Mouse (Mus musculus): ENCODE measurements around the gene Lypd5. TPM values are rescaled to one million over a fixed set of nuclear protein-coding genes. Genes with fewer than 3 reads are reported as not detected.
A peak's percentile ranks its signal among the peaks of the same experiment; 100 is the strongest.

Lypd5 gene
- 196 and 201 TPM in 2 replicates for polyA plus RNA-seq (2015; fragmentation: Nextera tagmentation; extraction: Ambion mirVana)

DNA sequence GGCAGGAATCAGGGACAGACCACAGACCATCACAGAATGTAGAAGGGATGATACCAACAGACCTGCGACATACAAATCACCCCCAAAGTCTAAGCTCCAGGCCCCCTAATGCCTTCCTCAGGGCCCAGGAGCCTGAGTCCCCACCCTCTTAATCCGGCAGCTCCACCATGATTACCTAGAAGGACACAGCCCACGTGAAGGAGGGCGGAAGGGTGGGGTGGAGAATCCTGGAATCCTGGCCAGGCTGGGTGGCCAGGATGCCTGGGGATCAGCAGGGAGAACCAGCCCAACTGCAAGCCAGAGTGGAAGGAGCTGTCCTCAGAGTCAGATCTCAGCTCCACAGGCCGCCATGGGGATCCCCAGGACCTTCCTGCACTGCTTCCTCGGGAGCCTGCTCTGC lies at the start of gene Lypd5:
Gene Lypd5 (plus strand): TSS at position 301 of the 400 bp plus-strand sequence.
- no peaks in the 10 kb centered on the region for H3K27me3 ChIP-seq (ENCODE audit: control insufficient read depth, insufficient read depth, low read length)
- no peaks in the 10 kb centered on the region for H3K36me3 ChIP-seq (ENCODE audit: control insufficient read depth, insufficient read depth, low read length)
- DNase-seq (ENCODE audit: low spot score), result no peak
- H3K9me3 ChIP-seq (ENCODE audit: control insufficient read depth, low read length), result no peaks in the 10 kb centered on the region
- 0 out of 2 replicates have a peak within 1 kb of the TSS, but pooled peaks have one; percentile 45 for H3K27ac ChIP-seq (replicated peaks)
- H3K4me3 ChIP-seq (ENCODE audit: low read depth, low read length), result no peak within 1 kb of the TSS; the same call in 1 of the 2 replicates
- H3K4me2 ChIP-seq (replicated peaks; ENCODE audit: low read depth), result no peak within 1 kb of the TSS
- H3K9ac ChIP-seq (ENCODE audit: low read length), result no peak within 1 kb of the TSS
- no peaks in the 10 kb centered on the region for H3K4me1 ChIP-seq (replicated peaks; ENCODE audit: control insufficient read depth, insufficient read depth)
- 40% methylated on average over 6 of the region's 6 CpGs for WGBS
- peak; percentile 26; the same call in 1 of the 2 replicates for ATAC-seq (ENCODE audit: low FRiP score, low TSS enrichment)
- no peak for TF ChIP-seq CTCF (IDR thresholded peaks at IDR 0.05; ENCODE audit: low read depth)
- no peak for TF ChIP-seq EP300 (optimal IDR thresholded peaks at IDR 0.05)

DNA sequence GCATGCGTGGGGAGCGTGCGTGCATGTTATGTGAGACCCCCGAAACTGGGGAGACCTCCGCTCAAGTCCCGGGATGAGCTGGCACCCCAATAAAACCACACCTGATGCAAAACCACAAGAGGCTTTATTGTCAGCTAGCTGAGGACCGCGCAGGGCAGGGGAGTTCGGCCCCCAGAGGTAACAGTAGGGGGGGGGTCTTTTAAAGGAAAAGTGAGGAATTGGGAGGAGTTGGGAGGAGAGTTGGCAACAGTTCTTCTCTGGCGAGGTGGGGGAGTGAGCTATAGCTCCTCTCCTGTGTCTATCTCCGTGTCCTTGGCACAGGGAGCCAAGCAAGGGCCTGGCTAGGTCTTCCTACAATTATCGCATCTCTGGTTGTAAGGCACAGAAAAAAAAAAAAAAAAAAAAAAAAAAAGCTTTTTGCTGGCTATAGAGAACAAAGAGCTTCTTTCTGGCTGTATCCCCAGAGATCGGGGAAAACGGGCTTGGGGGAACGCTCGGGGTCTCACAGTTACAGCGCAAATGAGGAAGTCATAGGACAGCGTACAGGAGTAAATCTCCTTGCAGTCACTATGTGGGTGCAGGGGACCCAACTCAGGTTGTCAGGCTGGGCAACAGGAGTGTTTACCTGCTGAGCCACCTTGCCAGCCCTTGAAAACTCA lies 49.0 kb upstream of the Lypd5 start:
- H3K4me1 ChIP-seq (replicated peaks; ENCODE audit: control insufficient read depth, insufficient read depth), result no peaks in the 10 kb centered on the region; the same call in 1 of the 2 replicates
- no peaks in the 10 kb centered on the region for H3K27me3 ChIP-seq (ENCODE audit: control insufficient read depth, insufficient read depth, low read length)
- peaks cover 9% of the 10 kb centered on the region for H3K36me3 ChIP-seq (ENCODE audit: control insufficient read depth, insufficient read depth, low read length)
- 0 out of 2 replicates have a peak overlapping the region, but pooled peaks have one; percentile 5 for H3K27ac ChIP-seq (replicated peaks)
- 2% methylated on average over 18 of the region's 18 CpGs for WGBS
- H3K4me3 ChIP-seq (ENCODE audit: low read depth, low read length), result peak overlapping the region; percentile 72
- no peaks in the 10 kb centered on the region for H3K9me3 ChIP-seq (ENCODE audit: control insufficient read depth, low read length)
- DNase-seq (ENCODE audit: low spot score) (no peak), ATAC-seq (ENCODE audit: low FRiP score, low TSS enrichment) (no peak; the same call in 1 of the 2 replicates)
- H3K9ac ChIP-seq (ENCODE audit: low read length), result peak overlapping the region; percentile 41
- TF ChIP-seq CTCF (IDR thresholded peaks at IDR 0.05; ENCODE audit: low read depth), result no peak
- no peak for TF ChIP-seq EP300 (optimal IDR thresholded peaks at IDR 0.05)
- peak overlapping the region; percentile 90 for H3K4me2 ChIP-seq (replicated peaks; ENCODE audit: low read depth)

DNA sequence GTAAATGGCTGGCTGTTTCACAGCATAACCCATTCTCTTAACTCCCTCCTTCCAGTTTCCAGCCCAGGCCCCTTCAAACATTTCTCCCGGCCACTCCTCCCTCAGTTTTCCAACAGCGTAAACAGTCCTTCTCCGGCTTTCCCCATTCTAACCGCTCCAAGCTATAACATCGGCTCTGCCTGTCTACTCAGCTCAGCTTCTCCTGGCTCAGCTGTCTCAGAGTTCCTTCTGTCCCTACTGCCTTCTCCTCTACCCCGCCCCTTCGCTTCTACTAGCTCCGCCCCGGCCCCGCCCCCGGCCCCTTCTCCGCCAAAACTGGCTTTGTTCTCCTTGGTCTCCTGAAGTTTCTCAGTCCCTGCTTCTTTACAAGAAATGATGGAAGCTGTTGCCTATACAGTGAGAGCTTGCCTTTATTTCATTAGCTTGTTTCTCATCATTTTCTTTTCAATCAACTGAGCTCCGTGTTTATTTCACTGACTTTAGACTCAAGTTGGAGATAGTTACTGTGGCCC lies 48.2 kb upstream of the Lypd5 start, which contains the start of gene Zfp61:
Gene Zfp61 (minus strand): TSS at position 462 of the 512 bp plus-strand sequence.
- ATAC-seq (ENCODE audit: low FRiP score, low TSS enrichment) (peak; percentile 59; the same call in 1 of the 2 replicates), DNase-seq (ENCODE audit: low spot score) (peak; percentile 81)
- WGBS, result 2% methylated on average over 13 of the region's 13 CpGs
- Histone ChIP-seq H3K27ac (replicated peaks) (peak within 1 kb of the TSS; percentile 58; the same call in 1 of the 2 replicates), H3K9me3 (ENCODE audit: control insufficient read depth, low read length) (no peaks in the 10 kb centered on the region), H3K27me3 (ENCODE audit: control insufficient read depth, insufficient read depth, low read length) (no peaks in the 10 kb centered on the region), H3K4me3 (ENCODE audit: low read depth, low read length) (peak within 1 kb of the TSS; percentile 16; the same call in 1 of the 2 replicates), H3K4me2 (replicated peaks; ENCODE audit: low read depth) (peak within 1 kb of the TSS; percentile 90), H3K9ac (ENCODE audit: low read length) (0 out of 2 replicates have a peak within 1 kb of the TSS, but pooled peaks have one; percentile 13), H3K36me3 (ENCODE audit: control insufficient read depth, insufficient read depth, low read length) (peaks cover 2% of the 10 kb centered on the region), H3K4me1 (replicated peaks; ENCODE audit: control insufficient read depth, insufficient read depth) (no peaks in the 10 kb centered on the region; the same call in 1 of the 2 replicates)
- no peak for TF ChIP-seq EP300 (optimal IDR thresholded peaks at IDR 0.05)
- TF ChIP-seq CTCF (IDR thresholded peaks at IDR 0.05; ENCODE audit: low read depth), result no peak

DNA sequence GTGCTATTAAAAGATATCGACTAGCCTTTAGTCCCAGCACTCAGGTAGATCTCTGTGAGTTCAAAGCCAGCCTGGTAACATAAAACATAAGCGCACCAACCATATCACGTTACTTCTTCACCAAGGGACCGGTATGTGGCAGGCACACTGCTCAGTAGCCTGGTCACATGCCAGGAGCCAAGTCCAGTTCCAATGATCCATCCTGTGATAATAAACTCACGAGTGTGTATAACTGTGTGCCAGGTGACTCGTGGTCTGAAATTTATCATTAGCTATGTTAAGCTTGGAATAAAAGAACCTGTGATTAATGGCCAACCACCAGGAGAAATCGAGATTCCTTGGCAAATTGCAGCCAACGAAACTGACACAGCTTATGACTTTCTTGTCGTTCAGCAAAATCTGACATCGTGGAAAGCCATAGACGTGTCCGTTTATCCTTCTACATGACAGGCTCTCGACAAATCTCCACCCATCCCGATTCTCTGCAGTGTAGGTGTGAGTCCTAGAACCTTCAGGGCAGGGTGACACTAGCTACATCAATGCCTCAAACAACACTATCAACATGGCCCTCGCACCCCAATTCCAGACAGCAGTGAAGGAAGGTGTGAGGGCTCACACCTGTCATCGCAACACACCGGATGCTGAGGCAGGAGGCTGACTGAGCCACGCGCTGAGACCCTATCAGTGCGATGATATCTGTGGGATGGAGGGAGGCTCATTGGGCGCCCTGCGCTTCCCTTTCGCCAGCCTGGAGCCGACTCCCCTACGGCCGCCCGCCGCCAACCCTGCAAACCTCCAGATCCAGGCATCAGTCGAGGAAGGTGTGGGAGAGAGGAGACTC lies 33.0 kb upstream of the Lypd5 start:
- no peaks in the 10 kb centered on the region for H3K27me3 ChIP-seq (ENCODE audit: control insufficient read depth, insufficient read depth, low read length)
- H3K27ac ChIP-seq (replicated peaks), result no peak overlapping the region
- H3K9ac ChIP-seq (ENCODE audit: low read length), result peak overlapping the region; percentile 63
- H3K4me2 ChIP-seq (replicated peaks; ENCODE audit: low read depth), result peak overlapping the region; percentile 83
- H3K36me3 ChIP-seq (ENCODE audit: control insufficient read depth, insufficient read depth, low read length), result peaks cover 3% of the 10 kb centered on the region
- ATAC-seq (ENCODE audit: low FRiP score, low TSS enrichment), result peak; percentile 16
- 19% methylated on average over 29 of the region's 29 CpGs for WGBS
- H3K4me3 ChIP-seq (ENCODE audit: low read depth, low read length), result peak overlapping the region; percentile 58
- H3K4me1 ChIP-seq (replicated peaks; ENCODE audit: control insufficient read depth, insufficient read depth), result no peaks in the 10 kb centered on the region
- no peak for DNase-seq (ENCODE audit: low spot score)
- TF ChIP-seq CTCF (IDR thresholded peaks at IDR 0.05; ENCODE audit: low read depth) (no peak), EP300 (optimal IDR thresholded peaks at IDR 0.05) (no peak)
- H3K9me3 ChIP-seq (ENCODE audit: control insufficient read depth, low read length), result no peaks in the 10 kb centered on the region

DNA sequence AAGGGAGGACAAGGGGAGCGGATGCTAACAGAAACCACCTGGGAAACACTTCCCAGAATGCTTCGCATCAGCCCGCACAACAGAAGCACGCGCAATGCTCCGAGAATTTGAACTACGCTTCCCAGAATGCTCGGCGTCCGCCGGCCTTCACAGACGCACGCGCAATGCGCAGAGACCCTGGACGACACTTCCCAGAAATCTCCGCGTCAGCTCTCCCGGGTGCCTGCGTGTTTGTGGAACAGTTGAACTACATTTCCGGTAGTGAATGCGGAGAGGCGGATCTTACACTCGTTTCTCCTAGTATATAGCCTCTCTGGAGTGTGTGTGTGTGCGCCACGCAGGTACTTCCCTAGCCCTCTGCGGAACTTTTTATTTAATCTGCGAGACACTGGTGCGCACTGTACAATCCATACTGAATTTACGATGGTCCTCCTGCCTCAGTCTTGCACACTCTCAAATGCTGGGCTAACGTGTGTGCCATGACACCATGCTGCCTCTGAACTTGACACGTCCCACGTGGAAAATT lies 32.4 kb upstream of the Lypd5 start, which contains the start of gene Zfp94:
Gene Zfp94 (minus strand): TSS at position 100 of the 526 bp plus-strand sequence.
- under 1% methylated on average over 33 of the region's 33 CpGs for WGBS
- Histone ChIP-seq H3K36me3 (ENCODE audit: control insufficient read depth, insufficient read depth, low read length) (no peaks in the 10 kb centered on the region), H3K4me3 (ENCODE audit: low read depth, low read length) (peak within 1 kb of the TSS; percentile 58), H3K4me2 (replicated peaks; ENCODE audit: low read depth) (peak within 1 kb of the TSS; percentile 83), H3K9ac (ENCODE audit: low read length) (peak within 1 kb of the TSS; percentile 63), H3K4me1 (replicated peaks; ENCODE audit: control insufficient read depth, insufficient read depth) (no peaks in the 10 kb centered on the region), H3K27ac (replicated peaks) (peak within 1 kb of the TSS; percentile 75), H3K27me3 (ENCODE audit: control insufficient read depth, insufficient read depth, low read length) (no peaks in the 10 kb centered on the region), H3K9me3 (ENCODE audit: control insufficient read depth, low read length) (no peaks in the 10 kb centered on the region)
- TF ChIP-seq EP300 (optimal IDR thresholded peaks at IDR 0.05) (no peak), CTCF (IDR thresholded peaks at IDR 0.05; ENCODE audit: low read depth) (no peak)
- ATAC-seq (ENCODE audit: low FRiP score, low TSS enrichment) (peak; percentile 96), DNase-seq (ENCODE audit: low spot score) (peak; percentile 95)

Measured in stomach, postnatal 0 days (tissue).